Mouse (Mus musculus): ENCODE results near the gene Calu.
"Not testable (repeated sequence)": the region's sequence is repeated elsewhere in the genome, so short reads cannot be mapped to it uniquely, and the experiment has no call there.

Gene Calu

GRCm38 (mm10) chr6:29347665-29348370 is at the start of gene Calu:
Calu (plus strand) TSS chr6:29348069.
- DNase-seq (ENCODE audit: low spot score in 2 of 2), result peak; percentile 100

GRCm38 (mm10) chr6:29299112-29299511 is 48.8 kb upstream of the Calu start:
- no peak for DNase-seq (ENCODE audit: low spot score in 2 of 2)

- no peak for DNase-seq (ENCODE audit: low spot score in 2 of 2)
Observed at GRCm38 (mm10) chr6:29303251-29303650, 44.6 kb upstream of the Calu start.

GRCm38 (mm10) chr6:29303726-29304125 is 44.1 kb upstream of the Calu start:
- no peak for DNase-seq (ENCODE audit: low spot score in 2 of 2)

GRCm38 (mm10) chr6:29305462-29305861 is 42.4 kb upstream of the Calu start:
- no peak for DNase-seq (ENCODE audit: low spot score in 2 of 2)

GRCm38 (mm10) chr6:29308846-29309605 is 38.8 kb upstream of the Calu start:
- DNase-seq (ENCODE audit: low spot score in 2 of 2), result no peak

- DNase-seq (ENCODE audit: low spot score in 2 of 2), result no peak
Observed at GRCm38 (mm10) chr6:29313690-29314202, 34.1 kb upstream of the Calu start.

- no peak for DNase-seq (ENCODE audit: low spot score in 2 of 2)
Observed at GRCm38 (mm10) chr6:29317286-29317685, 30.6 kb upstream of the Calu start.

- DNase-seq (ENCODE audit: low spot score in 2 of 2), result no peak
Observed at GRCm38 (mm10) chr6:29317941-29318340, 29.9 kb upstream of the Calu start.

GRCm38 (mm10) chr6:29318879-29319278 is 29.0 kb upstream of the Calu start, which contains the start of gene Fam71f1:
Fam71f1 (plus strand) TSS chr6:29319140.
- DNase-seq (ENCODE audit: low spot score in 2 of 2), result no peak

GRCm38 (mm10) chr6:29321586-29321985 is 26.3 kb upstream of the Calu start:
- no peak for DNase-seq (ENCODE audit: low spot score in 2 of 2)

GRCm38 (mm10) chr6:29322147-29322546 is 25.7 kb upstream of the Calu start:
- DNase-seq (ENCODE audit: low spot score in 2 of 2), result no peak

- no peak for DNase-seq (ENCODE audit: low spot score in 2 of 2)
Observed at GRCm38 (mm10) chr6:29322735-29323134, 25.1 kb upstream of the Calu start.

- DNase-seq (ENCODE audit: low spot score in 2 of 2), result no peak
Observed at GRCm38 (mm10) chr6:29326961-29327360, 20.9 kb upstream of the Calu start.

- DNase-seq (ENCODE audit: low spot score in 2 of 2), result no peak
Observed at GRCm38 (mm10) chr6:29329514-29329913, 18.4 kb upstream of the Calu start.

- not testable (repeated sequence) for DNase-seq (ENCODE audit: low spot score in 2 of 2)
Observed at GRCm38 (mm10) chr6:29346512-29346911, 1.4 kb upstream of the Calu start.

GRCm38 (mm10) chr6:29347189-29347588 is 680 bp upstream of the Calu start:
- DNase-seq (ENCODE audit: low spot score in 2 of 2), result no peak

GRCm38 (mm10) chr6:29348371-29348724 is 479 bp downstream of the Calu start:
- DNase-seq (ENCODE audit: low spot score in 2 of 2), result no peak

- no peak for DNase-seq (ENCODE audit: low spot score in 2 of 2)
Observed at GRCm38 (mm10) chr6:29351613-29352012, 3.7 kb downstream of the Calu start.

- DNase-seq (ENCODE audit: low spot score in 2 of 2), result no peak
Observed at GRCm38 (mm10) chr6:29352816-29353215, 4.9 kb downstream of the Calu start.

- no peak for DNase-seq (ENCODE audit: low spot score in 2 of 2)
Observed at GRCm38 (mm10) chr6:29359386-29359785, 11.5 kb downstream of the Calu start.

- DNase-seq (ENCODE audit: low spot score in 2 of 2), result no peak
Observed at GRCm38 (mm10) chr6:29360211-29360610, 12.3 kb downstream of the Calu start.

Measured in right cerebral cortex, postnatal 10 days (tissue).